Mouse (Mus musculus) naive thymus-derived CD4-positive, alpha-beta T cell, adult 2 months (primary cell): Measurements from ENCODE around the gene Gm10961.
"Not testable (repeated sequence)": the region's sequence is repeated elsewhere in the genome, so short reads cannot be mapped to it uniquely, and the experiment has no call there.

ENCODE experiments used
- DNase-seq: peaks from one replicate; pipeline ENCODE4 v3.0.0-alpha.2; 2011; ENCODE audit warnings: low read depth

The Gm10961 gene

DNA sequence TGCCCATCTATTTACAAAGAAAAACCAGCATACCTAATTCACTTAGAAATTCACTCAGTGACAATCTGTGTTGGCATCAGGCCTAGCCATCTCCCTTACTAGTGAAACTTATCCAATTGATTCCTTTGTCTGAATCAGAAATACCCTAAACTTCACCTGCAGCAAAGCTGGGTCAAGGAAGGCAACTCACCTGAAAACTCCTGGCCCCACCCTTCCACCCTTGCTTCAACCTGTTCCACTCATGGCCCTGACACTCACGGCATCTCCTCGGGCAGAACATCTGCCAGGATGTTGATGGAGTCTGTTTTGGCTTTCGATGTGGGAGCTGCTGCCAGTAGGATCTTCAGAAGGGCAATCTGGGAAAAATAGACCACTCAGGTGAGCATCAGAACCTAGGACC, 13.3 kb upstream of the Gm10961 start:
- no peak for DNase-seq

- DNase-seq, result no peak
These were observed 11.2 kb upstream of the Gm10961 start for GRCm38 (mm10) chr3:107619911-107620310.

DNA sequence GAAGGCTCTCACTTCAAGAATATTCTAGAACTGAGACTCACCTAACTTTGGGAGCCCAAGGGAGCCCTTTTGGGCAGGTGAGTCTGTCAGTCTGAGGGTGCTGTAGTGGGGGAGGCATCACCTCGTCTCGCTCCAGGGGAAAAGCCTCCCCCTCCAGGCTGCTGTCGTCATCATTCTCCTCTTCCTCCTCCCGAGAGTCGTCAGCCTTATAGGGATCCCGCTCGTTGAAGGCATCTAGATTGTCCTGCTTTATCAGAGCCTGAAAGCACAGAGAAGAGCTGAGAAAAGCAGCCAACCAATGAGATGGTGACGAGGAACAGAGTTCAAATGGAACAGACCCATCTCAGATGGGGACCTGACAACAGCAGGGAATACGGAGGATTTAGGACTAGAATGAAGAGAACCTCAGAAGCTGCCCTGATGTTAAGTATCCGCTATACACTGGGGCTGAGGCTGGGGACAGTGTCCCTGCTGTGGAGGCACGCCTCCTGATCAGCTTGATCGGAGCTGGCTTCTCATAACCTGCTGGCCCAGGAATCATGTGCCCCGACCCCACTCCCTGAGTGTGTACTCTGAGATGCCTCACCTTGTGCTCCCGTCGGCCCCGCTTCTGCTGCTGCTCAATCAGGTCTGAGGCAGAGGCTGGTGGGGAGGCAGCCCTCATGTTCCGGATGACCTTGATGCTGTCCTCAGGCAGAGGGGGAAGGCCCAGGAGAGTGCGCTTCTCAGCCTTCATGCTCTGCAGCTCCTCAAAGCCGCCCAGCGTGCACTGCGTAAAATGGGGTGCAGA, 9.6 kb upstream of the Gm10961 start:
- DNase-seq, result no peak

DNA sequence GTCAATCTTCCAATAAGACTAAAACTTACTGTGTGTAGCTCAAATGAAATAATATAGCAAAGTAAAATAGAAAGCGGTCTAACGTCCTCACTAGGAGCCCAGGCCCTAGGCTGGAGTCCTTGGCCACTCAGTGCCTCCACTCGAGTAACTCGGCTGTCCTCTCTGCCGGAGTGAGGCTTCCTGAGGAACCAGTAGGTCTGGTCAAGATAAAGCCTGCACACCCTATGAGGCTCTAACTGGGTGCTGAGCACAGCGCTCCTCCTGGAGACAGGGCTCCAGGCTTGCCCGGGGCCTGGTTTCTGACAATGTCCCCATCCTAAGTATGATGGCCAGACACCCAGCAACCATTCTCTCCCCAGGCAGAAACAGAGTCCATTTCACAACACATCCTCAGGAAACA, 8.6 kb upstream of the Gm10961 start:
- DNase-seq, result no peak

- DNase-seq, result no peak
These were observed 6.7 kb upstream of the Gm10961 start for GRCm38 (mm10) chr3:107624424-107624823.

- DNase-seq, result no peak
These were observed 5.6 kb upstream of the Gm10961 start for GRCm38 (mm10) chr3:107625536-107625935.

DNA sequence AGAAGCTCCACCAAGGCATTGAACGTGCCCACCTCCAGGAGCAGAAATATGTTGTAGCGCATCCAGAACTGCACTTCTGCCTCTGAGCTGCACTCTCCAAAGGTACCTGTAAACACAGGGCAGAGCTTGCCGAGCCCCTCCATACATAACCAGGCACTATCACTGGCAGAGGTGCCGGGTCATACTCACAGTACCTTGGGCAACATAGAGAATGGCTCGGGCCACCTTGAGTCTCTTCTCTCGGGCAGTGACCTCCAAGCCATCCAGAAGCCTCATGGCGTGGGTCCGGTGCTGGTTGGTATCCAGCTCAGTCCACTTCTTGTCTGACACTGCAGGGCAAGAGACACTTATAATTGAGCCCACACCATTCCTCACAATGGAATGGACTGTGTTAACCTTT, 4.4 kb upstream of the Gm10961 start:
- no peak for DNase-seq

- no peak for DNase-seq
These were observed 3.5 kb upstream of the Gm10961 start for GRCm38 (mm10) chr3:107627641-107628040.

- no peak for DNase-seq
These were observed 2.6 kb upstream of the Gm10961 start for GRCm38 (mm10) chr3:107628551-107628950.

GRCm38 (mm10) chr3:107629411-107629810, 1.7 kb upstream of the Gm10961 start:
- DNase-seq, result no peak

GRCm38 (mm10) chr3:107631523-107631958, 419 bp downstream of the Gm10961 start, which contains the start of gene Strip1:
Gene Strip1, minus strand, starts transcription at chr3:107631694.
- peak; percentile 95 for DNase-seq

- no peak for DNase-seq
These were observed 1.7 kb downstream of the Gm10961 start for GRCm38 (mm10) chr3:107632786-107633185.

DNA sequence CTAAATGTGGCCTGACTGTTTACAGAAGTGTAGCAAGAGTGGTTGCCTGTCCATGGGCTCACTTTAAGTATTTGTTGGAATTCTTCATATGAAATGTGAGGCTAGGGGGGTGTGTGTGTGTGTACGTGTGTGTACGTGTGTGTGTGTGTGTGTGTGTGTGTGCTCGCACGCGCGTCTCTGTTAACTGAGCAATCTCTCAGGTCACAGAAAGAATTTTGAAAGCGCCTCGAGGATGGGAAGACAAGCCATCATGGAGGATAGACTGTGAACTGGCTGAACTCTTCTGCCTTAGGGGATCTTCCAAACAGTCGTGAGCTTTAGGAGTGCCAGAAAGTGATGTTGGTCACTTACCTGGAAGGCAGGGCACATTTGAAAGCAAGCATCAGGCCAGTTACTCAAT, 2.8 kb downstream of the Gm10961 start:
- no peak for DNase-seq

- no peak for DNase-seq
These were observed 4.7 kb downstream of the Gm10961 start for GRCm38 (mm10) chr3:107635836-107636235.

DNA sequence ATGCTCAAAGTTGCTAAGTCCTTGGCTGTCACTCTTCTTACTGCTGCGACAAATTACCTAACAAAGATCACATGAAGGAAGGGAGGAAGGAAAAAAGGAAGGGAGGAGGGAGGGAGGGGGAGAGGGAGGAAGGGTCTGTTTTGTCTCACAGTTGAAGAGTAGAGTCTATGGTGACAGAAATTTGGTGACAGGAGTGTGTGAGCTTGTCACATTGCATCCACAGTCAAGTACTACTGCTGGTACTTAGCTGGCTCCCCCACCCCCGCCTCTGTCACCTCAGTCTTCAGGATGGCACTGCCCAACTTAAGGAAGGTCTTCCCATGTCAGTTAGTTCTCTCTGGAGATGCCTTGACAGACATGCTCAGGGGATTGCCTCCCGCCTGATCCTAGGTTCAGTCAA, 5.1 kb downstream of the Gm10961 start:
- no peak for DNase-seq

- no peak for DNase-seq
These were observed 6.6 kb downstream of the Gm10961 start for GRCm38 (mm10) chr3:107637606-107638172.

GRCm38 (mm10) chr3:107646947-107647346, 15.8 kb downstream of the Gm10961 start:
- DNase-seq, result no peak

DNA sequence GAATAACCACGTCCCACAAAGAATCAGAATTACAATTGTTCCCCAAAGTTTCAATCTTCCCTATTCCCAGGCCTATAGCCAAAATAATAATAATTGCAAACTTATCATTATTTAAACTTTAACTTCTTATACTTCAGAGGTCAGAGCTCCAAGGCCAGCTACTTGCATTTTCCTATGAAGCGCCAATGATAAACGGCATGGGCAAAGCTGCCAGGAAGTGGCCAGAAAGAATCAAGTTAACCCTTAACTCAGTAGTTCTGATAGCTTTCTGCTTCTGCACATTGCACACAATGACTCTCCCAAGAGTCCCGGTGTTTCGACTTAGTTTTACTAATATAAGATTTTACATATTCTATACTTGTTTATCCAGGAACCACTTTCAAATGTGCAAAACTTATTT, 19.2 kb downstream of the Gm10961 start:
- DNase-seq, result not testable (repeated sequence)

- no peak for DNase-seq
These were observed 21.8 kb downstream of the Gm10961 start for GRCm38 (mm10) chr3:107652968-107653367.

- DNase-seq, result no peak
These were observed 23.7 kb downstream of the Gm10961 start for GRCm38 (mm10) chr3:107654861-107655260.

- no peak for DNase-seq
These were observed 24.4 kb downstream of the Gm10961 start for GRCm38 (mm10) chr3:107655491-107655890.

GRCm38 (mm10) chr3:107656151-107656550, 25.0 kb downstream of the Gm10961 start:
- DNase-seq, result no peak

GRCm38 (mm10) chr3:107656888-107657287, 25.8 kb downstream of the Gm10961 start:
- DNase-seq, result no peak

DNA sequence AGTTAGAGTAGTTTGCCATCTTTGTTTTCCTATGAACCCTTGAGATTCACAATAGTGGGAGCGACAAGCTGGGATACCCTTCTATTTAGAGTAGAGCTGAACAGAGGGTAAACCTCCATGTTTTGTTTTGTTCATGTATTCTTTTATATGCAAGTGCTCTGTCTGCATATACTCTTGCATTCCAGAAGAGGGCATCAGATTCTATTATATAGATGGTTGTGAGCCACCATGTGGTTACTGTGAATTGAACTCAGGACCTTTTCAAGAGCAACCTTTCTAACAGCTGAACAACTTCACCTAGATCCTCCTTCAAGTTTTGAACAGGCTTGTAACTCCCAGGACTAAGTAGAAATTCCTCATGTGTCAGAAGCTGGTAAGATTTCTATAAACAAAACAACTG, 27.9 kb downstream of the Gm10961 start:
- DNase-seq, result peak; percentile 5
